Mouse (Mus musculus): ENCODE results near the gene Gm20379.

Gm20379 gene

DNA sequence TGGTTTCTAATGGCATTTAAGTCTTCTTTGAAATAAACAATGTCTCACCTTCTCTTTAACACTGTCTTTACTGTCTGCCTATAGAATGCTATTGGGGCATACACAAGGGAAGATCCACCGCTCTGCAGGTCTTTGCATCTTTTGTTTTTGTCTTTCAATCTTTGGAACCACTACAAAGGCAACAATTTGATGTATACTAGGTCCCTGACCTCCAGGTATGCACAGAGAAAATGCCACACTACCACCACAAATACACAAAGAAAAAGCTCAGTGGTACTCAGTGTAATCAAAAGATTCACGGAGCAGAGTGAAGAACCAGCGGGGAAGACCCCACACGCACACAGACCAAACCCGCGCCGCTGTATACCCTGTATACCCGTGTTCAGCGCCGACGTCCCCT lies at the start of gene Gm20379:
TSS of gene Gm20379 (plus strand) at position 301 of the 400 bp plus-strand sequence.
- no peak for DNase-seq (ENCODE audit: low read depth, low spot score)

GRCm38 (mm10) chr13:92261329-92261728 lies 44.5 kb upstream of the Gm20379 start:
- DNase-seq (ENCODE audit: low read depth, low spot score), result no peak

DNA sequence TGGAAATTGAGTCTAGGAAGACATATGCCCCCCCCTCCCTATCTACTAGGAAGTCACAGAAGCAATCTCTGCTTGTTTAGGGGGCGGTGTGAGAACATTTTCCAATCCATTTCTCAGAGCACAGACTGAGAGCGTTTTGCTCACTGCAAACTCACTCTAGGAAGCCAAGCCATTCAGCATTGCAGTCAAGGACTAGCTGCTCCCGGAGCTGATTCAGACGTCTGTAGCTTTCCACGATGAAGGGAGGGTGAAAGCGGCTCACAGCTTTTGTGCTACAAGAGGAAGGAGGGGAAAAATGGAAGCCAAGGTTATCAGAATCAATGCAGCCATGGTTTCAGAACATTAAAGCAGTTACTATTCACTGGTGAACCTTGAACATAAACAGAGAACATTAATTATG lies 42.2 kb upstream of the Gm20379 start:
- DNase-seq (ENCODE audit: low read depth, low spot score), result no peak

DNA sequence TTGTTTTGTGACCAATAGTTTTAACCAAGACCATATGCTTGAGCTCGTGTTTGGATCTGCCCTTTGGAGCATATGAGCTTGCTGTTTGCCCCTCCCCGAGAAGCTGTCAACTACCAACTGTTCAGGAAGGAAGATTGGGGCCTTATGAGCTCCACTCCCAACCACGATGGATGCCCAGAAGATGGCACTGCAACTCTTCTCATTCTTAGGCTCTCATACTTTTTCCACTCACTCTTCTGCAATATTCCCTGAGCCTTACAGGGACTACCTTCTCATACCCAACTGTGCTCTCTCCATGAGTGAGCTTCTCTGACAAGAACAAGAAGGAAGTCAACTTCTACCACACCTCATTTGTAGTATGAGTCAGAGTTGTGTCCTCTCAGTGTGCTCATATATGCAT lies 38.7 kb upstream of the Gm20379 start:
- DNase-seq (ENCODE audit: low read depth, low spot score), result peak; percentile 52

DNA sequence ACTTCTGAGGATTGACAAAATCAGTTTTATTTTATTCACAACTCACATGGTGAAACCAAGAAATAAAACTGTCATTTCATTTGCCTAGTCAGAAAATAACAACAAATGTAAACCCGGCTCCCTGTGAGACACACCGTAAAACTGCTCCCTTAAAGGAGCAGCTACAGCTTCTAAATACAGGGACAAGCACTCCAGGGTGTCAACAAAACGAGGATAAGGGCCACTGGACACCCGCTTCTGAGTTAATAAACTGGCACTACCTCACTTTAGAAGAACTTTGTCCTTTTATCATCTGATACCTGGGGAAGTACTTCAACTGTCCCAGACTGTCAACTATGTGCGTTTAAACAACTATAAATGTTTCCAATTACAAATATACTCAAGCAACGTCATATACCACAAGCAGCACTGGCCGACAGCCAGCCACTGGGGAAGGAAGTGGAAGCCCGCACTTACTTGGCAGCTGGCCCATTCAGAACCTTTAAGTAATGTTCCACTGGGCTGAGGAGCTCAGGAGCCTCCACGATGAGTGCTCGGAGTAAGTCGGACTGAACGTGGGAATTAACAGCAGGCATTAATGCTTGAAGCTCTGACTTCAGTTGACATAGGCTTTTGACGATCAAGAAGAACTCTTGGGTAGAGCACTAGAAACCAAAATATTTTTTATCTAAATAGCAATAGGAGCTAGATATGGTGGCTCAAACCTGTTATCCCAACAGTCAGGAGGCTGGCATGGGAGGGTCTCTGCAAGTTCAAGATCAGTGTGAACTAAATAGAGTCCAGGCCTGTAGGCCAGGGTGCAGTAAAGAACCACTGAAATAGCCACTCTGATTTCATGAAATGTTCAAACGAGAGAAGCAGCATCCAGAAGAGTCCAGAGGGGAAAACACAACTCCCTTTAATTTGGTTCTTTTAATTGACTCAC lies 31.2 kb upstream of the Gm20379 start:
- DNase-seq (ENCODE audit: low read depth, low spot score), result peak; percentile 63

- DNase-seq (ENCODE audit: low read depth, low spot score), result no peak
These were observed 30.5 kb upstream of the Gm20379 start for GRCm38 (mm10) chr13:92275292-92275691.

GRCm38 (mm10) chr13:92277027-92277426 lies 28.8 kb upstream of the Gm20379 start:
- no peak for DNase-seq (ENCODE audit: low read depth, low spot score)

DNA sequence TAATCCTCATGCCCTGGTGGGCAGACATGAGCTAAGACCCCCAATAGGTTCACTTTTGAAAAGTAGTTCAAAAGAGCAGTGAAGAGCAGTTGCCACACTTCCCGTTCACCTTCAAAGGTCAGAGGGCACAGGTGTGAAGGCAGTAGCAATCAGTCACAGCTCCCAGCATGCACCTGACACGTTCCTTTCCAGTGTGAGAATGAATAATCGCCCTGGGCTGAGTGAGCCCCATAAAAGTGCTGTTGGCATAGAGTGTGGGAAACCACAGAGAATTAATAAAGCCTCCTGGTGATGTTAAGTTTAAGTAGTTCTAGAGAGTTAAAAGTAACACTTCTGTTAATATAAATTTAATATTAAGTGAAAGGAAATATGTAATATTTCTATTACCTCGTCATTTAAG lies 14.2 kb upstream of the Gm20379 start:
- DNase-seq (ENCODE audit: low read depth, low spot score), result no peak

DNA sequence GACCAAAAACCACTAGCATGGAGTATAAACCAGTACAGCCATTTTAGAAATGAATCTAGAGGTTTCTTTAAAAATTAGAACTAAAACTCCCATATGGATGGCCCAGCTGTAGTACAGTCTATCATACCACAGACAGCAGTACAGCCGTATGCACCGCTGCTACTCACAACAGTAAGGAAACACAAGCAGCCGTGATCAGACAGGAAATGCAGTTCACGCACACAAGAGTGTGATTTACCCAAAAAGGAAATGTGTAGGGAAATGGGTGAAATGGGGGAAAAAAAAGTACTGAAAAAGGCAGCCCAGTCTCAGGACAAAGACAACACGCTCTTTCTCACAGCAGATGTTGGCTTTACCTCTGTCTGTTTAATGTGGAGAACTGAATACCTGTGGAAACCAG lies 11.9 kb upstream of the Gm20379 start:
- DNase-seq (ENCODE audit: low read depth, low spot score), result peak; percentile 35

- no peak for DNase-seq (ENCODE audit: low read depth, low spot score)
These were observed 9.3 kb upstream of the Gm20379 start for GRCm38 (mm10) chr13:92296490-92296889.

DNA sequence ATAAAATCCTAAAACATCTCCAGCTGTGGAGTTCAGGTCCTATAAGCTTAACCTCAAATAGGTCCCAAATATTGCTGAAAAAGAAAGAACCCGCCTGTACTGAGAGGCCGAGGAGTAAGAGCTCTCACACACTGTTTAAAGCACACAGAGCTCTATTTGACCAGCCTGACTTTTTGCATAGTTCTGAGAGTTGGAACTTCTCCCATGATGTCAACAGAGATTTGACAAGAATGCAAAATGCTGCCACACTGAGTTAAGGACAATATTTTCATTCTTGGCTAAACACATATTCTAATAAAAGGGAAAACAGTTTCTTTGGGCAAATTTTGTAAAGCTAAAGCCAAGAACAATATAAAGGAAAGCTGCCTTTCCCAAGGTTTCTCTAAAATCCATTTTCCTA lies 8.8 kb upstream of the Gm20379 start:
- DNase-seq (ENCODE audit: low read depth, low spot score), result no peak

- no peak for DNase-seq (ENCODE audit: low read depth, low spot score)
These were observed 6.3 kb upstream of the Gm20379 start for GRCm38 (mm10) chr13:92299522-92299921.

GRCm38 (mm10) chr13:92301754-92302153 lies 4.0 kb upstream of the Gm20379 start:
- no peak for DNase-seq (ENCODE audit: low read depth, low spot score)

GRCm38 (mm10) chr13:92302466-92302865 lies 3.3 kb upstream of the Gm20379 start:
- no peak for DNase-seq (ENCODE audit: low read depth, low spot score)

GRCm38 (mm10) chr13:92303062-92303948 lies 2.5 kb upstream of the Gm20379 start:
- DNase-seq (ENCODE audit: low read depth, low spot score), result no peak

GRCm38 (mm10) chr13:92304291-92304690 lies 1.5 kb upstream of the Gm20379 start:
- DNase-seq (ENCODE audit: low read depth, low spot score), result peak; percentile 71

DNA sequence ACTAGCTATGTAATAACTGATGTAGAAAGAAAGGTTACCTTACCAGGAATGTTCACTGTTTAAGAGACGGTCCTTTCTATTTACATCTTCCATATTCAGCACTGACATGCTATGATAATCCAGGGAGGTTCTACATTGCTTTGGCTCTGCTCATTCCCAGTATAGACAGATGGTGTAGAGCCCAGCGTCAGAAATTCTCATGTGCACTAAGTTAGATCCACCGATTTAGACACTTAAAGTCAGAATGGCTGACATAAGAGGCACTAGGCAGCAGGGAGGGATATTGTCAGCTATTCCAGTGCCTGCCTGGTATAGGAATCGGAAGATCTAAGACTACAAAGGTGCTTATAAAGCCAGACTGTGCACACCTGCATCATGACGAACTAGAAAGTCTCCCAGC lies 8.8 kb downstream of the Gm20379 start:
- DNase-seq (ENCODE audit: low read depth, low spot score), result no peak

DNA sequence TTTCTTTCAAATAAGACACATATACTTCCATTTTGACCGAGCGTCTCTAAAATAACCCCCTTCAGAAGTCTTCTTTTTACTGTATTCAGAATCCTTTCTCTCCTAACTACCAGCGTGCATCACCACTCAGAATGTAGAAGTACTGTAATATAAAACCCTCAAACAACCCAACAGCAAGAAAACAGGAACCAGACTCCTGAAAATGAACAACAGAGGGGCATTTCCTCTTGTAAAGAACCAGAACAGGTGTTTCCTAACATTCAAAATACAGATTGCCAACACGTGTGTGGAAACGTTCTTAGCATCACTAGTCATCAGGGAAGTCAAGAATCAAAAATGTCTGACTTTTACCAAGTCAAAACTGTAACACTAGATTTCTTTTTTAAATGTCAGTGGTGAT lies 15.0 kb downstream of the Gm20379 start:
- no peak for DNase-seq (ENCODE audit: low read depth, low spot score)

DNA sequence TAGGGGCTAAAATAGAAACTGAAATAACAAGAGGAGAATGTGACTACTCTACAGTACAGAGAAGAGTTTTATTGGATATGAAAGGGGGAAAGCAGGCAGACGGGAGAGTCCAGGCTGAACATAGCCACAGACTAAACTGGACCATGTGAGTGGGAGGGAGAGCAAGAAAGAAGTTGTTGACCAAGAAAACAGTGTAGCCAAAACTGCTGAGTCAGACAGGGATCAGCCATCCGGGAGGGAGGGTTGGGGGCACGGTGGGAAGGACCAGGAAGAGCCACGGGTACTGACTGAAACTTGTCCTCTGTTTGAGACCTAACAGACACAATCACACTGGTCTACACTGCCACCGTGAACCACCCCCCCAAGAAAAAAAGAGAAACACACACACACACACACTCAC lies 20.2 kb downstream of the Gm20379 start:
- DNase-seq (ENCODE audit: low read depth, low spot score), result no peak

DNA sequence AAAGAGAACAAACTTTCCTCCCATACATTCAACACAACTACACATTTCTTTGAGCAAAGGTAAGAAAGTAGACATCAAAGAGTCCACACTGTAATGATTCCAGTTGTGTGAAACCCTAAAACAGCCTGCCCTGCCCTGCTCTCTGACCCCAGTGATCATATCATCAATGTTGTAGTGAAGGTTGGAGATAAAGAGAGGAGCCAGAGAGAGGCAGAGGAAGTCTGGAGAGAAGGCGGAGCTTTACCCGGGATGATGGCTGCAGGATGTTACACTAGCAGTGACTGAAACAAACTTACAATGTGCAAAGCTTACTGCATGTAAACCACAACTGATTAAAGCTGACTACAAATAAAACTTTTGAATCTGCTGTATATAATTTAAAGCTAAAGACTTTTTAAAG lies 22.2 kb downstream of the Gm20379 start:
- DNase-seq (ENCODE audit: low read depth, low spot score), result no peak

- DNase-seq (ENCODE audit: low read depth, low spot score), result no peak
These were observed 24.8 kb downstream of the Gm20379 start for GRCm38 (mm10) chr13:92330621-92331020.

DNA sequence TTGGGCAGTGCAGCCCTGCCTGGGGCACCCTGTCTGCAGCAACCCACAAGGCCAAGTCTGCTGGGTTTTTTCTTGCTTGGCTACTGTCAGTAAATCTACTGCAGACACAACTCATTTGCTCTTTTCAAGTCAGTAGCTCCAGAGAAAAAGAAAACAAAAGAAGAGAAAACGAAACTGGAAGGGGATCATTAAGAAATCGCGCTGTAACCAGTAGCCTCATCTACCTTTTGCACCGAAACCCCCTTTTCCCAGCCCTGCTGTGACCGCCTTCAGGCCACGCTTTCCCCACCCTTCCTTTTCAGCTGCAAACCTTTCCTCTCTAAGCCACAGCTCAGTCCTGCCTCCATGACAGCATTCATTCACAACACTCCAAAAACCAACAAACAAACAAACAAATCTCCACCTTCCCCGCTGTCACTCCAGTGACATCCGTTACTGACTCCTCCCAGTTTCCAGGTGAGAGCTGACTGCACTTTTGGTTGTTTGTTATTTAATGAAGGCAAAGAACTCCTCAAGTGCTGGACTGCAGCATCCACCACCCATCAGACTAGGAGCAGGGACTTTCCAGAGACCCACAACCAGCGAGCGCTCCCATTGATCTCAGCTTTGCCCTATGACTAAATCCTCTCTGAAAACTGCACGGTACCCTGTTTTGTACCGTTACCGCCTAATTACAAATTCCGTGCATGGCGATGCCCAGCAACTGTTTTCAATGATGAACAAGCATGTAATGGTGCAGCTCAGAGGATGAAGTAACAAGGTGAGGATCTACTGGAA lies 26.5 kb downstream of the Gm20379 start:
- peak; percentile 27 for DNase-seq (ENCODE audit: low read depth, low spot score)

Measured in CD4-positive, CD25-positive, alpha-beta regulatory T cell, adult 2 months (primary cell).